Mouse (Mus musculus): Measurements from ENCODE around the gene Tgfbr2. TPM values are rescaled to one million over a fixed set of nuclear protein-coding genes. Genes with fewer than 3 reads are reported as not detected.

The Tgfbr2 gene
- polyA plus RNA-seq, 1 experiment from 2014 or later: 69.0 TPM

DNA sequence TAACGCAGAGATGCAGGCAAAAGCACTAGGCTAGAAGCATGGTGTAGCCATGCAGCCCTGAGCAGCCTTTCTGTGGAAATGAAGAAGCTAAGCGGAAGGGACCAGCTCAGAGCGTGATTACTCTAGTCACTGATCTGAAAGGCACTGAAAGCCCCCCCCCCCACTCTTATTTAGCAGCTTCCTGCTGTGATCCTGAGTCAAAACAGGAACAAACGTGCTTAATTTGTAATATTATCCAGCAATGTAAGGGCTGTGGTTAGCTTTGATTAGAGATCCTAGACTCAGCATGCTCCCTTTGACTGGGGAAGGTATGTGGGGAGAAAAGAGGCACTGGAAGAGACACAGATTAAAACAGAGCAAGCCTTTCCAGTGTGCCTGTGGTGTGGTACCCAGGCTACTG, 48.7 kb downstream of the Tgfbr2 start:
- peaks cover 82% of the 10 kb centered on the region for H3K36me3 ChIP-seq
- H3K9ac ChIP-seq: no peak overlapping the region
- WGBS: 58% methylated on average over 4 of the region's 4 CpGs
- no peaks in the 10 kb centered on the region for H3K27me3 ChIP-seq
- no peak overlapping the region for H3K4me2 ChIP-seq
- H3K4me1 ChIP-seq: peaks cover 25% of the 10 kb centered on the region
- no peaks in the 10 kb centered on the region for H3K9me3 ChIP-seq
- ATAC-seq (ENCODE audit: insufficient number of reproducible peaks, low FRiP score, low TSS enrichment, low read depth): no peak
- no peak overlapping the region for H3K27ac ChIP-seq
- no peak overlapping the region for H3K4me3 ChIP-seq

DNA sequence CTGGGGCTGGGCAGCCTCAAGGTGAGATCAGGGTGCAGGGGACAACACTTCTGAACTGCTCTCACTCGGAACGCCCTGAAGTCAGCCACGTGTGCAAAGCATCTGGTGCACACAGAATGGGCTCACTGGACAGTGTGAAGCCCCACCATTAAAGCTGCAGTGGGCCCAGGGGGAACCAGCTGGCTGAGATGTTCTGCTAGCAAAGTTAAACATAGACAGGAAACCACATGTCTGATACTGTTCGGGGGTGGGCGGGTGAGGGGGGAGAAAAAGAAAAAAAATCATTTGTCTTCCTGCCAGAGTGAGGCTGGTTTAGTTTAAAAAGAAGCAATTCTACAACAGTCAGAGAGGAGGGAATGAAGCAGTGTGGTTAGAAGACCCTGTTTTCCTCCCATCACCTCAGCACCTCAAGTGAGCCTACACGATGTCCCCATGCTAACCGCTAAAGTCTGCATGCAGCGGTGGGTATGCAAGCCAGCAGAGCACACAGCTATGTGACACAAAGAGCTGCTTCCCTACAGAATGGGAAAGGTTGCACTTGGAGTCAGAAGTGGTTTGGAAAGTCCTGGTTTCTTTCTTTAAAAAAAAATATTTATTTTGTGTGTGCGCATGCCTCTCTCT, 52.1 kb downstream of the Tgfbr2 start:
- Histone ChIP-seq H3K36me3 (peaks cover 74% of the 10 kb centered on the region), H3K27me3 (no peaks in the 10 kb centered on the region), H3K9me3 (no peaks in the 10 kb centered on the region), H3K27ac (peak overlapping the region; percentile 77), H3K4me2 (no peak overlapping the region), H3K9ac (no peak overlapping the region), H3K4me3 (no peak overlapping the region), H3K4me1 (peaks cover 36% of the 10 kb centered on the region)
- 31% methylated on average over 9 of the region's 9 CpGs for WGBS
- peak; percentile 70 for ATAC-seq (ENCODE audit: insufficient number of reproducible peaks, low FRiP score, low TSS enrichment, low read depth)

DNA sequence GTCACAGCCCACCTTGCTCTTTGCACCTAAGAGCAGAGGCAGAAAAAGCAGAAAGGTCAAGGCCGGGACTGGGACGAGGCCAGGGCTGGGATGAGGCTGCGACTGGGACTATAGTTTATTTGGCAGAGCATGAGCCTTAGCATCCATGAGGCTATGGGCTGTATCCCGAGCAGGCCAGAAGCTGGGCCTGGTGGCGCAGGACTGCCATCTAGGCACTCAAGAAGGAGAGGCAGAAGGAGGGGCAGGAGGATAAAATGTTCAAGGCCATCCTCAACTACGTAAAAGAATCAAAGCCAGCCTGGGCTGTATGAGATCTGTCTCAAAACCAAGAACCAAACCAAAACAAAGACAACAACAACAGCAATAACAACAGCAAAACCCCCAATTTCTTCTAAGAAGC, 52.6 kb downstream of the Tgfbr2 start:
- H3K27me3 ChIP-seq: no peaks in the 10 kb centered on the region
- H3K9me3 ChIP-seq: no peaks in the 10 kb centered on the region
- no peak overlapping the region for H3K4me2 ChIP-seq
- H3K4me1 ChIP-seq: peaks cover 36% of the 10 kb centered on the region
- no peak overlapping the region for H3K4me3 ChIP-seq
- 50% methylated on average over 6 of the region's 6 CpGs for WGBS
- H3K27ac ChIP-seq: peak overlapping the region; percentile 77
- H3K36me3 ChIP-seq: peaks cover 73% of the 10 kb centered on the region
- no peak for ATAC-seq (ENCODE audit: insufficient number of reproducible peaks, low FRiP score, low TSS enrichment, low read depth)
- H3K9ac ChIP-seq: no peak overlapping the region

DNA sequence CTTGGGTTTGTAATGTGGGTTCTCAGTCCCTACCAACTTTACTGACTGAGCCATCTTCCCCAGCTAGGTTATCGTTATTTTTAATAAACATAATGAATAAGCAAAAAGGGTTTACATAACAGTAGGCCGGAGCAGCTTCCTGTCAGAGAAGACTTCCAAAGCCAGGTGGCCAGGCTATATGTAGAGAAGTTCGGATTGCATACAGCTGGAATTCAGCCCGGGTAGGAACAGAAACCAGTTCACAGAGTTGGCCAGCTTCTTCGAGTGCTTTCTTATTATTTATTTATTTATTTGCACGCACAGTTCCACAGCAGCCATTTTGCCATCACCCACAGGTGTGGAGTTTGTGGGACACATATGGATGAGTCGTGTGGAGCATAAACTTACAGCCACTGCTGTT, 53.7 kb downstream of the Tgfbr2 start:
- H3K27me3 ChIP-seq: no peaks in the 10 kb centered on the region
- no peak for ATAC-seq (ENCODE audit: insufficient number of reproducible peaks, low FRiP score, low TSS enrichment, low read depth)
- H3K27ac ChIP-seq: peak overlapping the region; percentile 77; the same call in 1 of the 2 replicates
- H3K9ac ChIP-seq: no peak overlapping the region
- peaks cover 70% of the 10 kb centered on the region for H3K36me3 ChIP-seq
- H3K4me3 ChIP-seq: no peak overlapping the region
- H3K9me3 ChIP-seq: no peaks in the 10 kb centered on the region
- H3K4me2 ChIP-seq: no peak overlapping the region
- 59% methylated on average over 7 of the region's 7 CpGs for WGBS
- peaks cover 40% of the 10 kb centered on the region for H3K4me1 ChIP-seq

DNA sequence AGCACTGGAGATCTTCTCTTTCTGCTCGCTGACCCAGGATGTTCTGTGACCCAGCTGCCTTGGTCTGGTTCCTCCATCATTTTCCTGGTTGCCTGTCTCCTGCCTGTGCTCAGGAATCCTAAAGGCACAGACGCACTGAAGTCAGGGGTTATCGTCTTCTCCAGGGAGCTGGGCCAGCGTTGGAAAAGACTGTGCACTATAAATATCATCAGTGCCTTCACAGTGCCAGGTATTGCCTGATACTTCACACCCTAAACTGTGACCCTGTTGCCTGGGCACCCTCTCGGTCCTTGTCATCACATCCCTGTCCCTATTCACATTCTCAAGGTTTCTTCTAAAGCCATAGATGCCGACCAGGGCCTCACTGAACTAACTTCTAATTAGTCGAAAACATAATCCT, 55.2 kb downstream of the Tgfbr2 start:
- no peaks in the 10 kb centered on the region for H3K27me3 ChIP-seq
- peaks cover 62% of the 10 kb centered on the region for H3K36me3 ChIP-seq
- 80% methylated on average over 7 of the region's 7 CpGs for WGBS
- no peak overlapping the region for H3K4me2 ChIP-seq
- no peak overlapping the region for H3K4me3 ChIP-seq
- no peak for ATAC-seq (ENCODE audit: insufficient number of reproducible peaks, low FRiP score, low TSS enrichment, low read depth)
- 0 out of 2 replicates have a peak overlapping the region, but pooled peaks have one; percentile 33 for H3K27ac ChIP-seq
- H3K9ac ChIP-seq: no peak overlapping the region
- peaks cover 47% of the 10 kb centered on the region for H3K4me1 ChIP-seq
- H3K9me3 ChIP-seq: no peaks in the 10 kb centered on the region

DNA sequence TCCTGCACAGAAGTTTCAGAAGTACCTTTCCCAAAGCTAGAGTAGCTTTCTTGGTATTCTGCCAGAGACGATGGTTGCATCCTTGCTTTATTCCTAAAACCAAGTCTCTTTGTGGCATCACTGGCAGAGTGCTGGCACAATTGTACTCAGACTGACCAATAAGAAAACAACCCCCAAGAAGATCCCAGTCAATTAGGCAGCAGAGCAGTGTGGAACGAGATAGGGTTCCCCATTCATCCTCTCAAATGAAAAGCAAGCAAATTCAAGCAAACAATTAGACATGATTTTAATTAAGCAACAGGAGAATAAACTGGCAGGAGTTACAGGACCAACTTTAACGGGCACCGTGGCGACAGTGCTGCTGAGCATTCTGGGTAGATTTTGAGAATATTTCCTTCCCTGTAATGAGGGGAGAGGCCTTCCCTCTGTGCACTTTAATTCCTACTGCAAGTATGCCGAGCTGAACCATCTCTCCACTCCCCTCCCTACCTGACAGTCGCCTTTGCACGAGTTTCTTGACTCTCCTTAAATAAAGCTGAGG, 56.8 kb downstream of the Tgfbr2 start:
- Histone ChIP-seq H3K36me3 (peaks cover 49% of the 10 kb centered on the region), H3K27ac (0 out of 2 replicates have a peak overlapping the region, but pooled peaks have one; percentile 50)
- no peak for ATAC-seq (ENCODE audit: insufficient number of reproducible peaks, low FRiP score, low TSS enrichment, low read depth)

DNA sequence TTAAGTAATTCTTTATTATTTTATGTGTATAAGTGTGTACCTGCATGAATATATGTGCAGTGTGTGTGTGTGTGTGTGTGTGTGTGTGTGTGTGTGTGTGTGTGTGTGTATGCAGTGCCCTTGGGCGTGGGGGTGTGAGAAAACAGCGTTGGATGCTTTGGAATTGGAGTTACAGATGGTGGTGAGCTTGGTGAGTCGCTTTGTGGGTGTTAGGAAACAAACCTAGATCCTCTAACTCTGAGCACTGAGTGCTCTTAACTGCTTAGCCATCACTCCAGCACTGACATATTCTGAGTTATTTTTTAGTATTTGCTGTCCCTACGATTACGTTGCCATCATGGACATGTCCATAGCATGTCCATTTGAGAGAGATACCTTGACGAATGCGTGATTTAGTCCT, 59.3 kb downstream of the Tgfbr2 start:
- Histone ChIP-seq H3K36me3 (peaks cover 59% of the 10 kb centered on the region), H3K4me3 (no peak overlapping the region), H3K27me3 (no peaks in the 10 kb centered on the region), H3K4me2 (no peak overlapping the region), H3K9ac (no peak overlapping the region), H3K27ac (peak overlapping the region; percentile 57; the same call in 1 of the 2 replicates), H3K4me1 (peaks cover 23% of the 10 kb centered on the region), H3K9me3 (no peaks in the 10 kb centered on the region)
- WGBS: 72% methylated on average over 7 of the region's 7 CpGs
- ATAC-seq (ENCODE audit: insufficient number of reproducible peaks, low FRiP score, low TSS enrichment, low read depth): no peak

More for the DNA sequence above, 56.8 kb downstream of the Tgfbr2 start:
- no peaks in the 10 kb centered on the region for H3K9me3 ChIP-seq
- H3K4me1 ChIP-seq: peaks cover 45% of the 10 kb centered on the region
- no peaks in the 10 kb centered on the region for H3K27me3 ChIP-seq
- H3K4me3 ChIP-seq: no peak overlapping the region
- 55% methylated on average over 8 of the region's 8 CpGs for WGBS
- no peak overlapping the region for H3K9ac ChIP-seq
- no peak overlapping the region for H3K4me2 ChIP-seq

DNA sequence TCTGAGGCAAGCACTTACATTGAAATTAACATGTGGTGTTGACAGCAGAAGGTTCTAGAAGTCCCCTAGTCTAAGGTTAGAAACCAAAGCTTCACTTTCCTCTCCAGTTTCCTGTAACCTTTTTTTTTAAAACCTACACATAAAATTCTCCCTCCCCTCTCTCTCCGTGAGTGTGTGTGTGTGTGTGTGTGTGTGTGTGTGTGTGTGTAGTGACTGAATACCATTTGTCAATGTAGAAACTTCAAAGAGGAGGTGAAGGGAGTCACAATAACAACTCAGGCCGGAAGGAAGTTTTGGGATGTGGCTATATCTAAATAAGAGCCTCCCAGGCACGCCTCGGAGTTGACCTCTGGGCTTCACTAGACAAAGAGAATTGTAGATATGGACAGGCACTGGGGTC, 60.8 kb downstream of the Tgfbr2 start:
- H3K36me3 ChIP-seq: peaks cover 65% of the 10 kb centered on the region

DNA sequence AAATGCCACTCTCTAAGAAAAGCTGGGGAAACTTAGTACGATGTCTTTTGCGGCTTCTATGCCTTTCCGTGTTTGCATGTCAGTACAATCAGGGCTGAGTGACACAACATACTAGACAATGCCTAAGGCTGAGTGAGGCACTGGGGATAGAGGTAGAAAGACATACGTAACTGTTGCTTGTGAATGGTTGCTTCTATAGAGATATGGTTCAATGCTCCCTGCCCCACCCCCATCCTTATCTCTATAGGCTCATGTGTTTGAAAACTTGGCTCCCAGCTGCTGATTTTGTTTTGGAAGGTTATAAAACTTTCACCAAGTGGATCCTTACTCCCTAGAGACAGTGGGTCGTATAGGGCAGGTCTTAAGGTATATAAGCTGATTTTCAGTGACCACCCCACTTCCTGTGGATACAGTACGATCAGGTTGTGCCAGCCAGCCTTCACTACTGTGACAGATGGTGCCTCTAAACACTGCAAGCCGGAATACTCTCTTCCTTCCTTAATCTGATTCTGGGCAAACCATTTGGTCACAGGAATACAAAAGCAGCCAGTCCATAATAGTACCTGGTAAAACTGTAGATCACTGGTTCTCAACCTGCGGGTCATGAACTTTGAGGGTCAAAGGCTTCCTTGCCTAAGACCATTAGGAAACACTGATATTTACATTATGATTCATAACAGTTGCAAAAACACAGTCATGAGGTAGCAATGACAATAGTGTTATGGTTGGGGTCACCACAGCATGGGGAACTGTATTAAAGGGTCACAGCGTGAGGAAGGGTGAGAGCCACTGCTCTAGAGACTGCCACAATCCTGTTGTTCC, 63.8 kb downstream of the Tgfbr2 start:
- Histone ChIP-seq H3K36me3 (peaks cover 69% of the 10 kb centered on the region), H3K4me2 (no peak overlapping the region), H3K4me1 (peaks cover 7% of the 10 kb centered on the region), H3K9ac (no peak overlapping the region), H3K27me3 (no peaks in the 10 kb centered on the region), H3K9me3 (no peaks in the 10 kb centered on the region), H3K4me3 (no peak overlapping the region), H3K27ac (no peak overlapping the region)
- no peak for ATAC-seq (ENCODE audit: insufficient number of reproducible peaks, low FRiP score, low TSS enrichment, low read depth)
- WGBS: 87% methylated on average over 9 of the region's 9 CpGs

More for the DNA sequence above, 60.8 kb downstream of the Tgfbr2 start:
- no peak overlapping the region for H3K27ac ChIP-seq
- ATAC-seq (ENCODE audit: insufficient number of reproducible peaks, low FRiP score, low TSS enrichment, low read depth): no peak
- H3K9ac ChIP-seq: no peak overlapping the region
- H3K9me3 ChIP-seq: no peaks in the 10 kb centered on the region
- H3K4me2 ChIP-seq: no peak overlapping the region
- no peaks in the 10 kb centered on the region for H3K27me3 ChIP-seq
- no peak overlapping the region for H3K4me3 ChIP-seq
- peaks cover 18% of the 10 kb centered on the region for H3K4me1 ChIP-seq
- 57% methylated on average over 4 of the region's 4 CpGs for WGBS

DNA sequence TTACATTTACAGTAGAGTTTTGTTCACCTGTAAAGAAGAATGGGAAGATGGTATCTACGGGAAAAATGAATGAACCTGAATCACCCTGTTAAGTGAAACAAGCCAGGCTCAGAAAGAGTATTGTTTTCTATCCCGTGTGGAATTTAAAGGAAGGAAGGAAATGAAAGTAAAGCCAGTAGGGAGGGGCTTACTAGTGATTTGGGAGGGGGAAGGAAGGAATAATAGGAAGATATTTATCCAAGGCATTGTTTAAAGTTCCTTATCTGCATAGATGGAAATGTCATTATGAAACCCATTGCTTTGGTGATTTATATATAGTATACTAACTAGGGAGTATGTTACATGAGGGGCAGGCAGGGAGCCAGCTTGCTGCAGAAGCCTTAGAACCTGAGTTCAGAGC, 66.4 kb downstream of the Tgfbr2 start:
- WGBS: 90% methylated on average over 2 of the region's 2 CpGs
- H3K4me1 ChIP-seq: no peaks in the 10 kb centered on the region
- no peaks in the 10 kb centered on the region for H3K9me3 ChIP-seq
- H3K4me2 ChIP-seq: no peak overlapping the region
- no peak overlapping the region for H3K9ac ChIP-seq
- no peak overlapping the region for H3K27ac ChIP-seq
- peaks cover 90% of the 10 kb centered on the region for H3K36me3 ChIP-seq
- no peak for ATAC-seq (ENCODE audit: insufficient number of reproducible peaks, low FRiP score, low TSS enrichment, low read depth)
- H3K27me3 ChIP-seq: no peaks in the 10 kb centered on the region
- H3K4me3 ChIP-seq: no peak overlapping the region

DNA sequence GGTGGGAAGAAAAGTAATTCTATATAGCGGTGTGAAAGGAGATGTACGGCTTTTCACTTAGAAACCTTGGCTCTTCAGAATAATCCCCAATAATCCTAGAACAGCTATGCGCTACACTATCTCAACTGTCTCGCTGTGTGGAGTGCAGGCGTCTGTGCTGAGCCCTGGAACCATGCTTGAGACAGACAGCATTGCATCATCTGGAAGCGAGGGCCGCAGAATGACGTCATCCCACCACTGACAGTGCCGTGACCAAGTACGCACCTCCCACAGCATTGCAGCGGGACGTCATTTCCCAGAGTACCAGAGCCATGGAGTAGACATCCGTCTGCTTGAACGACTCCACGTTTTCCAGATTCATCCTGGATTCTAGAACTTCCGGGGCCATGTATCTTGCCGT, 70.4 kb downstream of the Tgfbr2 start:
- Histone ChIP-seq H3K9me3 (no peaks in the 10 kb centered on the region), H3K9ac (no peak overlapping the region), H3K36me3 (peaks cover 87% of the 10 kb centered on the region), H3K4me2 (no peak overlapping the region), H3K4me1 (peaks cover 5% of the 10 kb centered on the region), H3K27ac (no peak overlapping the region), H3K27me3 (no peaks in the 10 kb centered on the region), H3K4me3 (no peak overlapping the region)
- no peak for ATAC-seq (ENCODE audit: insufficient number of reproducible peaks, low FRiP score, low TSS enrichment, low read depth)
- 89% methylated on average over 17 of the region's 17 CpGs for WGBS

DNA sequence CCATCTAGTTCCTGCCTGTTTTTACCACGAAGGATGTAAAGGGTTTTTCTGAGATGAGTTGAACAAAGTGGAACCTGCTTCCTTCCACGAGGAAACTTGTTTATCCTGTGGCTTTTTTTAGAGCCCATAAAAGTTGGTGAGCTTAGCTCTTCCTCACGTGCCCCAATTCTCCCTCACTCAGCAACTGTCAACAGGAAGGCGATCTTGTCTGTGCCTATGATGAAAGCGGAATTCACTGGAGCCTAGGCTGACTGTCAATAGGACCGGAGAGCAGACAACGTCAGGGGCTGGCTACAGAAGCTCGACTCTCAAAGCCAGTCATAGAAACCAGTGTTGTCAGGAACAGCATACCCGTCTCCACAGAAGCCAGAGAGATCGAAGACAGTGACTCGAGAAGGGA, 73.3 kb downstream of the Tgfbr2 start:
- no peak overlapping the region for H3K4me2 ChIP-seq
- H3K9me3 ChIP-seq: no peaks in the 10 kb centered on the region
- H3K27me3 ChIP-seq: no peaks in the 10 kb centered on the region
- no peak overlapping the region for H3K9ac ChIP-seq
- no peak overlapping the region for H3K4me3 ChIP-seq
- ATAC-seq (ENCODE audit: insufficient number of reproducible peaks, low FRiP score, low TSS enrichment, low read depth): no peak
- H3K36me3 ChIP-seq: peaks cover 65% of the 10 kb centered on the region
- peaks cover 18% of the 10 kb centered on the region for H3K4me1 ChIP-seq
- H3K27ac ChIP-seq: no peak overlapping the region
- 64% methylated on average over 11 of the region's 11 CpGs for WGBS

Data from limb, embryonic 15.5 days (tissue).